Comparison of ENCODE assay signal across 13 mouse cellular contexts in genomic region chrX:12530406-12531311, GRCm38 (mm10).
"Had no signal": no experiment of that assay in that cellular context is flagged by ENCODE, and none has a peak within 500 bp of the region (broad histone marks: within the 10 kb centered on the region; RNA-seq: fewer than 3 reads in every experiment).

No protein-coding gene starts in this region.

- H3K9ac ChIP-seq: kidney, embryonic 15.5 days; limb, embryonic 15.5 days; liver, embryonic 13.5 days; midbrain, embryonic 15.5 days; neural tube, embryonic 12.5 days had no signal

- H3K4me1 ChIP-seq: kidney, embryonic 15.5 days; limb, embryonic 15.5 days; liver, embryonic 13.5 days; midbrain, embryonic 15.5 days; neural tube, embryonic 12.5 days had no signal

- ATAC-seq: midbrain, embryonic 15.5 days had no signal

- H3K4me3 ChIP-seq: kidney, embryonic 15.5 days; limb, embryonic 15.5 days; liver, embryonic 13.5 days; midbrain, embryonic 15.5 days; neural tube, embryonic 12.5 days had no signal

- H3K9me3 ChIP-seq: kidney, embryonic 15.5 days; limb, embryonic 15.5 days; liver, embryonic 13.5 days; midbrain, embryonic 15.5 days; neural tube, embryonic 12.5 days had no signal

- H3K4me2 ChIP-seq: kidney, embryonic 15.5 days; limb, embryonic 15.5 days; liver, embryonic 13.5 days; midbrain, embryonic 11.5 days; midbrain, embryonic 15.5 days; neural tube, embryonic 12.5 days had no signal

- H3K27ac ChIP-seq: kidney, embryonic 15.5 days; limb, embryonic 15.5 days; liver, embryonic 13.5 days; midbrain, embryonic 15.5 days; neural tube, embryonic 12.5 days had no signal

- DNase-seq: kidney, adult 2 months; kidney, postnatal 14 days; layer of hippocampus, adult 9-11 months; layer of hippocampus, postnatal 36 days; liver, embryonic 13.5 days; lung, adult 18-20 months; lung, postnatal 36 days; right cerebral cortex, postnatal 25 days had no signal

- H3K27me3 ChIP-seq: kidney, embryonic 15.5 days; liver, embryonic 13.5 days; midbrain, embryonic 15.5 days; neural tube, embryonic 12.5 days had no signal

- H3K36me3 ChIP-seq: kidney, embryonic 15.5 days; limb, embryonic 15.5 days; liver, embryonic 13.5 days; midbrain, embryonic 15.5 days; neural tube, embryonic 12.5 days had no signal
